Mouse (Mus musculus): ENCODE results near the gene Adgra3. TPM values are rescaled to one million over a fixed set of nuclear protein-coding genes. Genes with fewer than 3 reads are reported as not detected.

The Adgra3 gene
- total RNA-seq (2023): 0.51 and 3.4 TPM in 2 replicates

DNA sequence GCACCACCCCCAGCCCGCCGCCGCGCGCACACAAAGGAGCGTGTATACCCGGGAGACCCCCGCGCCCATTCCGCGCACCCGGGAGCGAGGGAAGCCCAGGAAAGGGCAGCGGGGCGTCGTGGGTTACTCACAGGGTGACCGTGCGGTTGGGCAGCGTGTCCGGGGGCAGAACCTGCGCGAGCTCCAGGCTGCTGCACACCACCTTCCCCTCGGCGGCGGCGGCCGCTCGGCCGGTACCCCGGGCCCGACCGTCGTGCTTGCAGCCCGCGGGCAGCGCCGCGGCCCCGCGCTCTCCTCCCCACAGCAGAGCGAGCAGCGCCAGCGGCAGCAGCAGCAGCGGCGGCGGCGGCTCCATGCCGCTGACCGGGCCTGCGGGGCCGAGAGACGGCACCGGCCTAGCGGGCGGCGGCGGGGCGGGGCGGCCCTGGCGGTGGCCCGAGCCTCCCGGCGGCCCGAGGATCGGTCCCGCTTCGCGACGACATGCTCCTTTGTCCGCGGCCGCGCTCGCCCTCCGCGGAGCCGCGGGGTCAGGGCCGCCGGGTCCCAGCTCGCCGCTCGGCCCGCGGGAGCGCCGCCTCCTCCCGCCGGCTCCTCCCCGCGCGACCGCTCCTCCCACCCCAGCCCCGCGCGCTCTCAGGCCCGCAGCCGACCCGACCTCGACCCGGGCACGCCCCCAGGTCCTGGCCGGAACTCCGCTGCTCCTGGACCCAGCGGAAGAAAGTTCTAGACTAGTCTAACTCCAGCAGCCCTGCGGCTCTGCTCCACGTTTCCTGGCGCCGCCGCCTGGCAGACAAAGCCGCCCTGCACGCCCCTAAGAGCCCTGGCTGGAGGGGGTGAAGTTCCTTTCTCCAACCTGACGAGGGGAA lies at the start of gene Adgra3:
Adgra3 (minus strand) TSS at position 586 of the 866 bp plus-strand sequence.

All from neutrophil, adult 65 days (primary cell).